Comparison of ENCODE assay signal across 19 mouse cellular contexts in the genomic region with DNA sequence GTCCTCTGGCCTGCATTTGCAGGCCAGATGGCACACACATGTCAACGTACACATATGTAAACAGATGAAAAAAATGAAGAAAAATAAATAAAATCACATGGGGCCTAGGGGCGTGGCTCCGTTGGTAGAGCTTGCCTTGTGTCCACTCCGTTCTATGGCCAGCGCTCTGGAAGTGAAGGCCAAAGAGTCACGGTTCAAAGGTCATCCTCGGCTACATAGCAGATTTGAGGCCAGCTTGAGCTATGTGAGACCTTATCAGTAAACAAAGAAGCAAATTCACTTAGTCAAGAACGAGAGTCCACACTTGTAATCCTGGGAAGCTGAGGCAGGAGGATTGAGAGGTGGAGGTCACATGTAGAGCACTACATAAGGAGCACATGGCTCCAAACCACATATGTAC. TPM values are rescaled to one million over a fixed set of nuclear protein-coding genes. Genes with fewer than 3 reads are reported as not detected.
DNase-seq lines count a peak whose midpoint lies in the region; ATAC-seq lines count a peak whose summit lies in the region.
"Had no signal": no experiment of that assay in that cellular context is flagged by ENCODE, and none has a peak within 500 bp of the region (broad histone marks: within the 10 kb centered on the region; RNA-seq: fewer than 3 reads in every experiment).

No protein-coding gene starts in this region.

- H3K4me2 ChIP-seq in neural tube, embryonic 13.5 days: no peak overlapping the region
- 0 out of 2 replicates have a peak overlapping the region, but pooled peaks have one; percentile 33 for H3K4me2 ChIP-seq in liver, embryonic 15.5 days
- no peak overlapping the region for H3K4me2 ChIP-seq in midbrain, embryonic 15.5 days
- H3K4me2 ChIP-seq in hindbrain, embryonic 11.5 days (replicated peaks; ENCODE audit: low read depth, low read length): no peak overlapping the region
- H3K4me2 ChIP-seq: limb, embryonic 13.5 days had no signal

- 83% methylated on average over 8 of the region's 8 CpGs for WGBS in neural tube, embryonic 13.5 days
- 53% methylated on average over 8 of the region's 8 CpGs for WGBS in liver, embryonic 15.5 days (ENCODE audit: insufficient replicate concordance)
- WGBS in midbrain, embryonic 15.5 days: 82% methylated on average over 8 of the region's 8 CpGs
- 70% methylated on average over 8 of the region's 8 CpGs for WGBS in hindbrain, embryonic 11.5 days

- no peak for ATAC-seq in neural tube, embryonic 13.5 days (ENCODE audit: low read depth)
- peak; percentile 64 for ATAC-seq in liver, embryonic 15.5 days (ENCODE audit: insufficient read depth)
- no peak for ATAC-seq in midbrain, embryonic 15.5 days (replicated peaks)
- ATAC-seq in hindbrain, embryonic 11.5 days (ENCODE audit: low FRiP score): no peak
- ATAC-seq: forebrain, postnatal 0 days; hindbrain, embryonic 16.5 days; midbrain, embryonic 16.5 days had no signal

- H3K4me1 ChIP-seq in neural tube, embryonic 13.5 days (replicated peaks): peaks cover 19% of the 10 kb centered on the region
- H3K4me1 ChIP-seq in liver, embryonic 15.5 days (replicated peaks): 0 out of 2 replicates have a peak, but pooled peaks cover 3% of the 10 kb centered on the region
- peaks cover 12% of the 10 kb centered on the region for H3K4me1 ChIP-seq in midbrain, embryonic 15.5 days
- no peaks in the 10 kb centered on the region for H3K4me1 ChIP-seq in hindbrain, embryonic 11.5 days (replicated peaks; ENCODE audit: control insufficient read depth, insufficient read depth, low read length)

- H3K9ac ChIP-seq in neural tube, embryonic 13.5 days: no peak overlapping the region
- no peak overlapping the region for H3K9ac ChIP-seq in liver, embryonic 15.5 days
- no peak overlapping the region for H3K9ac ChIP-seq in midbrain, embryonic 15.5 days
- no peak overlapping the region for H3K9ac ChIP-seq in hindbrain, embryonic 11.5 days (ENCODE audit: low read depth, low read length)
- H3K9ac ChIP-seq: forebrain, postnatal 0 days; limb, embryonic 13.5 days had no signal

- no peaks in the 10 kb centered on the region for H3K27me3 ChIP-seq in neural tube, embryonic 13.5 days
- no peaks in the 10 kb centered on the region for H3K27me3 ChIP-seq in liver, embryonic 15.5 days
- no peaks in the 10 kb centered on the region for H3K27me3 ChIP-seq in midbrain, embryonic 15.5 days (replicated peaks)
- H3K27me3 ChIP-seq in hindbrain, embryonic 11.5 days (ENCODE audit: control insufficient read depth, insufficient read depth, low read length): no peaks in the 10 kb centered on the region
- H3K27me3 ChIP-seq: CH12.LX; limb, embryonic 13.5 days had no signal

- peaks cover under 1% of the 10 kb centered on the region; the same call in 1 of the 2 replicates for H3K36me3 ChIP-seq in neural tube, embryonic 13.5 days
- no peaks in the 10 kb centered on the region for H3K36me3 ChIP-seq in liver, embryonic 15.5 days (replicated peaks)
- no peaks in the 10 kb centered on the region for H3K36me3 ChIP-seq in midbrain, embryonic 15.5 days (replicated peaks)
- H3K36me3 ChIP-seq in hindbrain, embryonic 11.5 days (ENCODE audit: control insufficient read depth, insufficient read depth, low read length): no peaks in the 10 kb centered on the region
- H3K36me3 ChIP-seq: limb, embryonic 13.5 days had no signal

- peak; percentile 39 for DNase-seq in embryo, embryonic 10 days (ENCODE audit: low spot score)
- DNase-seq in embryo, embryonic 11 days: no peak
- DNase-seq in neural tube, embryonic 10.5 days (ENCODE audit: extremely low spot score, low spot score): no peak
- no peak for DNase-seq in cerebellum, adult 18-20 months
- no peak for DNase-seq in hindbrain, embryonic 11.5 days (ENCODE audit: low spot score)
- DNase-seq: adrenal gland, postnatal 25 days; cerebellum, adult 9-11 months; forebrain, postnatal 0 days; heart, adult 2 months; heart, postnatal 14 days; thymus, postnatal 36 days had no signal

- H3K27ac ChIP-seq in neural tube, embryonic 13.5 days (replicated peaks): 0 out of 2 replicates have a peak overlapping the region, but pooled peaks have one; percentile 9
- peak overlapping the region; percentile 76; the same call in 1 of the 2 replicates for H3K27ac ChIP-seq in liver, embryonic 15.5 days (replicated peaks)
- no peak overlapping the region for H3K27ac ChIP-seq in midbrain, embryonic 15.5 days
- H3K27ac ChIP-seq in hindbrain, embryonic 11.5 days (ENCODE audit: low read depth, low read length): no peak overlapping the region
- H3K27ac ChIP-seq: heart, adult 2 months; limb, embryonic 13.5 days had no signal

- no peaks in the 10 kb centered on the region for H3K9me3 ChIP-seq in neural tube, embryonic 13.5 days
- H3K9me3 ChIP-seq in liver, embryonic 15.5 days (replicated peaks): no peaks in the 10 kb centered on the region
- H3K9me3 ChIP-seq in midbrain, embryonic 15.5 days: no peaks in the 10 kb centered on the region
- H3K9me3 ChIP-seq in hindbrain, embryonic 11.5 days (ENCODE audit: control insufficient read depth, low read length): no peaks in the 10 kb centered on the region
- H3K9me3 ChIP-seq: limb, embryonic 13.5 days had no signal

- H3K4me3 ChIP-seq in neural tube, embryonic 13.5 days: no peak overlapping the region
- H3K4me3 ChIP-seq in liver, embryonic 15.5 days (replicated peaks): no peak overlapping the region
- H3K4me3 ChIP-seq in midbrain, embryonic 15.5 days: no peak overlapping the region
- H3K4me3 ChIP-seq in hindbrain, embryonic 11.5 days (ENCODE audit: low read depth, low read length): no peak overlapping the region
- H3K4me3 ChIP-seq: erythroblast, embryonic 14.5 days; heart, adult 2 months; limb, embryonic 13.5 days had no signal

RNA-seq across cellular contexts. Expression of a gene that starts 24.5 kb away (rescaled TPM):
- 7.5 and 9.1 TPM in 2 replicates for polyA plus RNA-seq in neural tube, embryonic 13.5 days (2015; fragmentation: Nextera tagmentation; extraction: Ambion mirVana)
- 2.6 and 2.9 TPM in 2 replicates for polyA plus RNA-seq in liver, embryonic 15.5 days (2015; fragmentation: Nextera tagmentation; extraction: Ambion mirVana)
- 7.5 TPM in 2 replicates for polyA plus RNA-seq in midbrain, embryonic 15.5 days (2015; fragmentation: Nextera tagmentation; extraction: Ambion mirVana)
- 7.1 and 7.5 TPM in 2 replicates for polyA plus RNA-seq in hindbrain, embryonic 11.5 days (2014; fragmentation: Nextera tagmentation; extraction: Ambion mirVana)

Comparison
In these comparisons a context has a peak if more than half of its experiments do, and no peak if none do; other contexts are left out.
1. H3K27ac ChIP-seq: peak in neural tube, embryonic 13.5 days (single experiment) and liver, embryonic 15.5 days (single experiment); none in midbrain, embryonic 15.5 days (single experiment) and hindbrain, embryonic 11.5 days (single experiment).